Mouse (Mus musculus): ENCODE measurements around the gene Tnfrsf1a.
A peak's percentile ranks its signal among the peaks of the same experiment; 100 is the strongest.

The Tnfrsf1a gene

GRCm38 (mm10) chr6:125355197-125355741 lies 6.1 kb downstream of the Tnfrsf1a start:
- no peak for DNase-seq

DNA sequence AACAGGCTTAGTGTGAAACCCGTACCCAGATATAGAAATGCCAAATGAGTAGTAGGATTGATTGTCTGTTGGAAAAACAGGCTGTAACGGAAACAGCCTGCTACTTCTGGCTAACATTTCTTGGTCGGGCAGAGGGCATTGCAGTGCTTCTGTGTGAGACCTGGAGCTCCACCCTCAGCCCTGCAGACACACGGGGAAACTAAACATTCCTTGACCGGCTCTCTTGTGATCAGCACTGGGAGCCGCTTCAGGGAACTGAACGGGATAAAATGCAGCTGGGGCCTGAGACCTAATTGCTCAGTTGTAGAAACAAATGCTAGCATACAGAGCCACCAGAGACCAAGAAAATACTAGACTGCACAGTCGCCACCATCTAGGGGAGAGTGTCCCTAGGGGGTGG lies 7.1 kb downstream of the Tnfrsf1a start:
- no peak for DNase-seq

DNA sequence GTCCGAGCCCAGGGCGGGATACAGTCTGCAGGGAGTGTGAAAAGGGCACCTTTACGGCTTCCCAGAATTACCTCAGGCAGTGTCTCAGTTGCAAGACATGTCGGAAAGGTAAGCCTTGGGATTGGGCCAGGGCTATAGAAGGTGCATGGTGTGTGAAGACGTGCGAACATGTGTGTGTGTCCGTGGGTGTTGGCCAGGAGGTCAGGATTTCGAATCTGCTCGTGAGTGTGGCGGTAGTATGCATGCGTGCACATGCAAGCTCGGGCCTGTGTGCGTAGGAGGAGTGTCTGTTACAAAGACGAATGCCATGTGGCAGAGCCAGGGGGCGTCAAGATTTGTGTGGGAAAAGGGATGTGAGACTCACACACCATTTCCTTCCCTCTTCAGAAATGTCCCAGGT lies 8.2 kb downstream of the Tnfrsf1a start:
- no peak for DNase-seq

GRCm38 (mm10) chr6:125359999-125360398 lies 10.8 kb downstream of the Tnfrsf1a start:
- no peak for DNase-seq

DNA sequence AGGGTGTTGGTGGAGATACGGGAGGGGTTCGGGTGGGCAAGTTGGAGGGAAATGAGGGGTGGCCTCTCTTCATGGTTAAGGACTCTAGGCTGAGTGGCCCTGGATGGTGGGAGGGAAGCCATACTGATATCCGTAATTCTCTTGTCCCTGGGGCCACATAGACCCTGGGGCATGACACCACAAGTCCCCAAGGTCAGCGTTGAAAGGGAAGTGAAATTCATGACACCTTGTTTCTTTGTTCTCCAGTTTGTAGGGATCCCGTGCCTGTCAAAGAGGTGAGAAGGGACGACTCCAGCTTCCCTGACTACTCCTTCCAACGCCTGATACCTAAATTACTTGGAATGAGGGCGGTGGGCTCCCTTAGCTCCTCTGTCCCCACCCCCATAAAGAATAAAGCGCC lies 11.7 kb downstream of the Tnfrsf1a start:
- DNase-seq: no peak

GRCm38 (mm10) chr6:125361467-125362291 lies 12.5 kb downstream of the Tnfrsf1a start:
- peak; percentile 11 for DNase-seq

DNA sequence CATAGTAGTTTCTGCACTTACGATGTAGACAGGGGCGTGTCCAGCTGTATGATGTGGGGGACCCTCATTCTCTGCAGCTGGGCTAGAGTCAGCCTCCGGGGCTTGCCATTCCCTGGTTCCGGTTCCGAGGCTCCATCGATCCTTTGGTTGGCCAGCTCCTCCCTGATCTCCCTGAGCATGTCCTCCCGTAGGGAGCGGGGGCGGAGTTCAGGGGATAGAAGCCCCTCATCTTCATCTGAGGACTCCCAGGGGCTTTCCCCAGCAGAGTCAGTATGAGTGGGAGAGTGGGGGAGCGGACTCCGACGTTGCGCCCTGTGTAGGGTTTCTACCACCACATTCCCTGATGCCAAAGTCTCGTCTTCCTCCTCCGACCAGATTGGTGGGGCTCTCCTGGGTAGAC lies 13.9 kb downstream of the Tnfrsf1a start:
- no peak for DNase-seq

GRCm38 (mm10) chr6:125363451-125364242 lies 14.5 kb downstream of the Tnfrsf1a start:
- DNase-seq: no peak

GRCm38 (mm10) chr6:125364448-125364847 lies 15.3 kb downstream of the Tnfrsf1a start:
- DNase-seq: no peak

GRCm38 (mm10) chr6:125365522-125365921 lies 16.4 kb downstream of the Tnfrsf1a start:
- DNase-seq: no peak

DNA sequence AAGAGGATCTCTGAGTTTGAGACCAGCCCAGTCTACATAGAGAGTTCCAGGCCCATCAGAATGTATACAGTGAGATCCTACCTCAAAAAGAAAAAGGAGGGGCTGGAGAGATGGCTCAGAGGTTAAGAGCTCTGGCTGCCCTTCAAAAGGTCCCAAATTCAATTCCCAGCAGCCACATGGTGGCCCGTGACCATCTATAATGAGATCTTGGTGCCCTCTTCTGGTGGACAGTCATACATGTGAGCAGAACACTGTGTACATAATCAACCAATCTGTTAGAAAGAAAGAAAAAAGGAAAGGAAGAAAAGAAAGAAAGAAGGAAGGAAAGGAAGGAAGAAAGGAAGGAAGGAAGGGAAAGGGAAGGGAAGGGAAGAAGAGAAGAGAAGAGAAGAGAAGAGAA lies 17.0 kb downstream of the Tnfrsf1a start:
- DNase-seq: no peak

- DNase-seq: no peak
Measured at GRCm38 (mm10) chr6:125367758-125368371, 18.7 kb downstream of the Tnfrsf1a start.

GRCm38 (mm10) chr6:125377042-125377441 lies 27.9 kb downstream of the Tnfrsf1a start:
- no peak for DNase-seq

DNA sequence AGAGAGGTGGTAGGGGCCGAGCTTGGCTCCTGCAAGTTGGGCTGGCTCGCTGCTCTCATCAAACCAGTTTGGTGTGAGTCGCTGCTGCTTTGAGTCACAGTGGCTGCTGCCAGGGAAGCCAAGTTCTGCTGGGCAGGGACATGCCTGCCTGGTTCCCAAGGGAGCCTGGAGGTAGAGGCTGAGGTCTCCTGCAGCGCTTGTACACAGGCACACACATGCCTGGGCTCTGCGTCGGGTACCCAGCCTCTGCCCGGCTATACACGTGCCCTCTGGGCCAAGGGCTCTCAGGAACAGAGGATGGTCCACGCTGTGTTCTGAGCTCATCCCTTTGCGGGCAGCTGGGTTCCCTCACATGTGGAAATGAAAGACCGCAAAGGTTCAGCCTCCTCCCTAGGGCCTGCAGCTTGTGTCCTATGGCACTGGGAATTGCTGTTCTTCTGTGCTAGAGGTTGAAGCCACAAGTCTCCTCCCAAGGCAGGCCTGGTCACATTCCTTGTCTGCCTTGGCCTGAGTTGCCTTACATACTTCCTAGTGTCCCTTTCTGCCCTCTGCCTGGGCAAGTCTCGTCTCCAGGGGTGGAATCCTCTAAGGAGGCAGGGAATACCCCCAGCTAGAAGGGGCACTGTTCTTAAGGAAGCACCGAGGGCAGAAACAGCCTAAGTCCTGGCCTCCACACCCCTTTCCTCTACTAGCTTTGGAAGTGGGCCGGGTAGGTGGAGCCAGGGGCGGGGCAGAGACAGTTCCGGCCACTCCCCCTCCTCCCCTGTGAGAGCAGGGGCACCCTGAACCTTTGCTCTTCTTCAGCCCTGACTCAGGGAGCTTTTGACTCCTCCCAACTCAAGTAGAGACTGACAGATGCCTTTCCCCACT lies 28.7 kb downstream of the Tnfrsf1a start:
- no peak for DNase-seq

DNA sequence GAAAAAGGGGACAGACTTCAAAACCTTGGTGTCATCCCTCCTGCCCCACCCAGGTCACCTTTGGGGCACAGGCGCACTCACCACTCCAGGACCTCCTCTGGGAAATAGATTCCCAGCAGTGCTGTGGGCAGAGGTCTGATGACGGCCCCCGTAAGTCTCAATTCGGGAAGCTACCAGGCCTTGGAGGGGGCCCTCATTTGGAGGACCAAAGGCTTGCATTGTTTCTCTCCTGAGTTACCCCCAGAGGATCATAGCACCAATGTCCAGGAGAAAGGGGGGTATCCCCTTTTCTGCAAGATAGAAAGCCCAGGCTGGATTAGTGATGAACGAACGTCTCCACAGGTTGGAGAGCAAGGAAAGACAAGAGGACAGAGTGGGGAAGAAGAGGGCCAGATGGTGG lies 29.5 kb downstream of the Tnfrsf1a start:
- DNase-seq: no peak

DNA sequence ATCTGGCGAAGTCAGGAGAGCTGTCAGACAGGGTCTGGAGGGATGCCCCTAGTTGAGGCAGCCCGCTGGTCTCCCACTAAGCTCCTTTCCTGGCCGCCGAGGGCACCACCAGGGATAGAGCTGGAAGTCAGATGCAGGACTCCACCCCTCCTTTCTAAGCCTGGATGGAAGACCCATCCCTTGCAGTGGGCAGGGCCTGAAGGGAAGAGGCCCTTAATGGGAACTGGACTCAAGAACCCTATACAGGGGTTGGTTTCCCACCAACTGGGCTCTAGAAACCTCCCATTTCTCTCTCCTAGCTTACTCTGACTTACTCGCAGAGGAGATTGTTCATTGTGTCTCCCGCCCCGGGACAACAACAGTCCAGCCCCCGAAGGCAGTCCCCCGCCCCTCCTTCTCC lies 30.6 kb downstream of the Tnfrsf1a start:
- no peak for DNase-seq

DNA sequence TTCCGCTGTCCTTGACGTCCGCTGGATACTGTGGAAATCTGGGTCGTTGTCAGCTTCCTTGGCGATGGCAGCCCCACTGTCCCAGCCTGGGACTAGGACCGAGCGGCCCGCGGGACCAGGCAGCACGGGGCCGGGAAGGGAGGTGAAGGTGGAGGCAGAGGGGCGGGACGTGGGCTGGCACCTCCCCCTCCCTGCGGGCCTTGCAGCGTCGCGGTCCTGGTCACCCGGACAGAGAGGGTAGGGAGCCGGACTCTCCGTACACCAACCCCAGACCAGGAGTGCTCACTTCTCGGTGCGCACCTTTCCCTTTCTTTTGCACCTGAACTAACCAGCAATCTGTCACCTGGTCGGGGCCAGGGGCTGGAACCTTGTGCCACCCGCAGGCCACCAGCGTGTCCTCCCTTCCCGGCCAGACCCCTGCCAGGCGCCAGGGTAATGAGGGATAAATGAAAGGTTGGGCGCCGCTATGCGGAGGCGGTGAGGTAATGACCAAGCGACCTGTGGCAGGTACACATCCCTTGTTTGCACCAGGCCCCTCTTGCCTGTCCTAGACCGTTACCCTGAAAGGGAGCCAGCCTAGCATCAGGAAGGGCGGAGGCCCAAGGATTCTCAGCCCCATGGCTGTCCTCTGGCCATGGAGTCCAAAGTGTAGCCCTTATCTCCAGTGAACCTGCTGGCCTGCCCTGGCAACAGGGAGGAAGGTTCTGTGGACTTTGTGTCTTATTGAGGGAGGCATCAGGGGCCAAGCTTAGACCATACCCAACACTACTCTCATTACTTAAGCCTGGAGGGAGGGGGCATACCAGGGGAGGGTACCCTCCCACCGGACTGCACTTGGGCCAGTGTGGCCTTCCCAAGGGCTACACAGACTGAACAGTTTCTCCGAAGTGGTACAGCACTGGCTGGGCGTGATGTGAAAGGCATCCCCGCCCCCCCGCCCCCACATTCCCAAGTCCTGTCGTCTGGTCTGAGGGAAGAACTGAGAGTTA lies 31.5 kb downstream of the Tnfrsf1a start, which contains the start of gene Plekhg6:
Gene Plekhg6 (minus strand): TSS at position 422 of the 989 bp plus-strand sequence.
- no peak for DNase-seq

DNA sequence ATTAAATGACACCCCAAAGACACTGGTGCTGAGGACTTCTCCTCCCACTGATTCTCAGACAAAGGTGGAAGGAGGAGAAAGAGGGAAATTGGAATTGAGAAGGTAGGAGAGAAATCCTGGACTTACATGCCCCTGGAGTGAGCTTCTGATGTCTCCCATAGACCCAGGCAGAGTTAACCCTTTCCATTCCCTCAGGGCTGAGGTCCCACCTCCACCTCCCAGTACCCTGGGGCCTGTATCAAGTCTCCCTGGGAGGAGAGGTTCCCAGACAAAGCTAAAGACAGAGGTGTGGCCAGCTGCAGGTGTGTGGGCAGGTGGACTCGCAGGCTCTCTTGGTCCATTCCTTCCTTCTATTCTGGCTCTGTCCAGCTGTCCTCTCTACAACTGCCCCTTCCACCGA lies 32.9 kb downstream of the Tnfrsf1a start:
- DNase-seq: no peak

DNA sequence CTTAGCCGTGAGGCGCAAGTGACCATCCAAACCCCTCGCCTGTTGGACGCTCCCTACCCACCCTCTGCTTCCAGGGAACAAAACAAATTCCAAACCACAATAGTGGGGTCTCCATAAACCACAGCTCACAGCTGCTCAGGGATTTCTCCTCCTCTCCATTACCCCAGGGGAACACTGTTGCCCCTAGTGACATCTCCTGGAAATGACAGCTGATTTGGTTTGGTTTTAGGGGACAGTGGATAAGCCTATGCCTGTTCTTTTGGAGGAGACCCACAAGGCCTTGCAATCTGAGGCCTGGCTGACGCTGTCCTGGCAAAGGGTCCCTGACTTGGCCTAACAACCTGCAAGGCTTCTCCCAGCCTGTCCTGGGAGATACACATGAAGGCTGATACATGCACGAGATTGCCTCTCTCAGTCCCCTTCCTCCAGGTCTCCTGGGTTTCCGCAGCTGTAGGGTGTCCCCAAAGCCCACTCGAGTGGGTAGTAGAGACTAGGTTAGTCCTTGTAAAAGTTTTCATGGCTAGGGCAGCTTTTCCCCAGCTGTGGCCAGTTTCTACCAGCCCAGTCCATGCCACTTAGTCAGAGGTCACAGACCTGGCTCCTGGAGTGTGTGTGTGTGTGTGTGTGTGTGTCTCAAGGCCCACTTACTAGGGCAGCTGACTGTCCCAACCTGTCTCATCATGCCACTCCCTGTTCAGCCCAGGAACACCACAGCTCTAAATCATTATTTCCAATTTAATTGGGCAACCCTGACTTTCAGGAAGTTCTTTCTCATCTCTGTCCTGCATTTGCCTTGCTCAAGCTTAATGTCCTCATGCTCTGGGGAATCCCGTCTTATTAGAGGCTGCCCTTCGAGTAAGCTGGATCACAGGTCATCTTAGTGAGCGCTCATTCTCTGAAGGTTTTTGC lies 36.2 kb downstream of the Tnfrsf1a start:
- no peak for DNase-seq

DNA sequence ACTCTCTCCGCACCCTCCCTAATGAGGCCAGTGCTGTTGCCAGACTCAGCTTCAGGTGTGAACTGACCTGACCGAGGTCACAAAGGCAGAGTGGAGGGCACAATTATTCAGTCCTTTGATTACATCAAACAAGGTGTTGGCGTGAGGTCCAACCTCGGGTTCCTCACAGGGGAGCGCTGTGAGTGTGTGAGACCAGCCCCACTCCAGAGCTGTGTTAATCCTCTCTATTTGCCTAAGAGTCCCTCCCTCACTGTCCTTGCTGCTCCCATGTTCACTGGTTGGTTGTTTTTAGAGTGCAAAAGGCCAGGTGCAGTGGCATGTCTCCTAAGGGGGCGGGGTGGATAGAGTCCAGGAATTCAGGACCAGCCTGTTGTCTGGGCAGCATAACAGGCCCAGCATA lies 36.9 kb downstream of the Tnfrsf1a start:
- DNase-seq: no peak

Data from cerebellum, adult 9-11 months (tissue).